Mouse (Mus musculus) olfactory bulb, adult 2 months (tissue): Measurements from ENCODE around the gene Sgf29.

ENCODE experiments used
- CTCF ChIP-seq: fragments of 200-500 bp; IDR thresholded peaks from 2 replicates; pipeline ENCODE4 v1.5.1; 2012; ENCODE audit warnings: low read depth, mild to moderate bottlenecking, low read length, moderate library complexity; ENCODE audit not compliant: insufficient read depth
- POLR2A ChIP-seq: fragments of 200-500 bp; IDR thresholded peaks from 2 replicates; pipeline ENCODE4 v1.6.1; 2012; ENCODE audit warnings: mild to moderate bottlenecking, low read depth, low read length, moderate library complexity; ENCODE audit not compliant: insufficient read depth

- TF ChIP-seq CTCF (no peak), POLR2A (no peak)
These were observed 18.1 kb upstream of the Sgf29 start, which contains the start of gene Nupr1 for GRCm38 (mm10) chr7:126630824-126631518.
